Mouse (Mus musculus) kidney, adult 2 months (tissue): Measurements from ENCODE around the gene Prdm2. TPM values are rescaled to one million over a fixed set of nuclear protein-coding genes. Genes with fewer than 3 reads are reported as not detected.

Experiments used
- DNase-seq: peaks from one replicate; pipeline ENCODE4 v3.0.0; 2021
- H3K27ac ChIP-seq: fragments of 200-500 bp; 2 replicates; pipeline ENCODE4 v1.5.1; 2012; ENCODE audit warnings: low read depth, low read length, control low read depth, inconsistent platforms; ENCODE audit not compliant: insufficient read depth
- H3K27me3 ChIP-seq: fragments of 200-500 bp; replicated peaks from 2 replicates; pipeline ENCODE4 v1.6.1; 2012; ENCODE audit warnings: mild to moderate bottlenecking, moderate library complexity, low read length, inconsistent platforms; ENCODE audit not compliant: control insufficient read depth, insufficient read depth
- H3K36me3 ChIP-seq: fragments of 200-500 bp; 2 replicates; pipeline ENCODE4 v1.6.1; 2012; ENCODE audit warnings: mild to moderate bottlenecking, moderate library complexity, low read length, inconsistent platforms; ENCODE audit not compliant: control insufficient read depth, insufficient read depth
- H3K4me1 ChIP-seq: fragments of 200-500 bp; 2 replicates; pipeline ENCODE4 v1.6.1; 2011; ENCODE audit warnings: low read length; ENCODE audit not compliant: control insufficient read depth, insufficient read depth
- H3K4me3 ChIP-seq: fragments of 200-500 bp; 2 replicates; pipeline ENCODE4 v1.5.1; 2011; ENCODE audit warnings: mild to moderate bottlenecking, low read depth, low read length, control low read depth; ENCODE audit not compliant: insufficient read depth
- CTCF ChIP-seq: fragments of 200-500 bp; conservative IDR thresholded peaks from 2 replicates; pipeline ENCODE4 v1.5.1; 2011; ENCODE audit warnings: low read depth, mild to moderate bottlenecking, control low read depth, low read length, moderate library complexity, mixed read lengths; ENCODE audit not compliant: insufficient read depth, insufficient read length
- POLR2A ChIP-seq: fragments of 200-500 bp; IDR thresholded peaks from one replicate; pipeline ENCODE4 v1.6.1; 2011; ENCODE audit warnings: low read depth, low read length, control low read depth
- WGBS: fragments of 180-500 bp; shearing (Covaris S2); methylation state at CpG from one replicate; pipeline ENCODE4 v1.1.7; 2018; 5-methylcytosine and 5-hydroxymethylcytosine counted together
- polyA plus RNA-seq: library from polyadenylated mRNA; depleted of rRNA; stranded (reverse); fragments of >200 nt; gene quantifications from 2 replicates; pipeline ENCODE4 v1.2.3, GENCODE M21; 2012

The Prdm2 gene
- polyA plus RNA-seq, 1 experiment, result 13.9 TPM

DNA sequence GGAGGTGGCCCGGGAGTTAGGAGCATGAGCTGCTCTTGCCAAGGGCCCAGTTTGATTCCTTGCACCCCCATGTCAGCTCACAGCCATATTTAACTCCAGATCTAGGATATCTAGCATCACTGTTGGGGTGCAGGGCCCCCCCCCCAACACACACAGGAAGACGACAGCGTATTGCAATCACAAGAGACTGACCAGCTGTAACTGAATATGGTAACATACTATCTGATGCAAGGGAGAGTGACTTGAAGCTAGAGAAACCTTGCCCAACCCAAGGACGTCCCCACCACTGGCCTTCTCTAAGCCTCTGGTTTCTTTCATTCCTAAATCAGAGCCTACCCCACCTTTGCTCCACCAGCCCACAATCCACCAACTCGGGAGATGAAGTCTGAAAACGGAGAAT is 105.8 kb downstream of the Prdm2 start:
- Histone ChIP-seq H3K27me3 (no peaks in the 10 kb centered on the region), H3K36me3 (no peaks in the 10 kb centered on the region), H3K4me3 (no peak overlapping the region), H3K27ac (no peak overlapping the region), H3K4me1 (0 out of 2 replicates have a peak, but pooled peaks cover 2% of the 10 kb centered on the region)
- TF ChIP-seq POLR2A (no peak), CTCF (no peak)
- 81% methylated on average over 6 of the region's 6 CpGs for WGBS
- no peak for DNase-seq

DNA sequence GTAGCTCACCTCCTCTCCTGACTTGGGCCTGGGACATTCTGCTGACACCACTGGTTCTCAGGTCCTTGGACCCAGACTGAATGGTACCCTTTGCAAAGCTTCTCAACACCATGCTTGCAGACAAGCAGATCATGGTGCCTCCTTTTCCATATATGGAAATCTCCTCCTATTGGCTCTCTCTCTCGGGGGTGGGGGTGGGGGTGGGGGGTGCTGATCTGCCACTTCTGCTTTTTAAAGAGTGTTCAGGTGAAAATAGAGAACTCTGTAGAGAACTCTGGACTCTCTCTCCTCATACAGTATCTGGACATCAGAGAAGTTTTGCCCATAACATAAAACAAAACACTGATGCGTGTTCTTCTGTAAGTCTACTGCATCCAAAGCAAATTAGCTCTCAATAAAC is 106.2 kb downstream of the Prdm2 start:
- Histone ChIP-seq H3K4me1 (0 out of 2 replicates have a peak, but pooled peaks cover 2% of the 10 kb centered on the region), H3K4me3 (no peak overlapping the region), H3K36me3 (no peaks in the 10 kb centered on the region), H3K27ac (no peak overlapping the region), H3K27me3 (no peaks in the 10 kb centered on the region)
- DNase-seq, result no peak
- TF ChIP-seq CTCF (no peak), POLR2A (no peak)
- WGBS, result 79% methylated on average over 2 of the region's 2 CpGs

DNA sequence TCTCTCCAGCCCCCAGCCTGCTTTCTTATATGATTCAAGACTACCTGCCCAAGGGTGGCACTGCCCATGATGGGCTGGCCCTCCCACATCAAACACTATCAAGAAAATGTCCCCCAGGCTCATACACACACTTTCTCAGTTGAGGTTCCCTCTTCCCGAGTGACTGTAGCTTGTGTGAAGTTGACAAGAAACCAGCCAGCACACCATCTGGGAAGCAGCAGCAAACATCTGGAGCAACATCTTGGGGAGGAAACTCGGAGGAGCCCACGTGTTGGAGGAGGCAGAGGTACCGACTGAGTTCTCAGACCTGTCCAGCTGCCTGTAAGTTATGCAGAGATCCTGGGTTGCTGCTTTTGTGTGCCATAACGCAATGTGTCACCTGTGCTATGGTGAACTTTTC is 108.1 kb downstream of the Prdm2 start:
- no peak for TF ChIP-seq POLR2A
- no peak for TF ChIP-seq CTCF
- Histone ChIP-seq H3K27ac (no peak overlapping the region), H3K27me3 (no peaks in the 10 kb centered on the region), H3K4me3 (no peak overlapping the region), H3K36me3 (no peaks in the 10 kb centered on the region), H3K4me1 (0 out of 2 replicates have a peak, but pooled peaks cover 2% of the 10 kb centered on the region)
- no peak for DNase-seq
- 72% methylated on average over 5 of the region's 5 CpGs for WGBS

GRCm38 (mm10) chr4:143103811-143104210 is 109.0 kb downstream of the Prdm2 start:
- DNase-seq, result no peak
- Histone ChIP-seq H3K27me3 (no peaks in the 10 kb centered on the region), H3K4me1 (0 out of 2 replicates have a peak, but pooled peaks cover 2% of the 10 kb centered on the region), H3K4me3 (no peak overlapping the region), H3K36me3 (no peaks in the 10 kb centered on the region), H3K27ac (no peak overlapping the region)
- no peak for TF ChIP-seq CTCF
- no peak for TF ChIP-seq POLR2A
- 36% methylated on average over 2 of the region's 2 CpGs for WGBS

DNA sequence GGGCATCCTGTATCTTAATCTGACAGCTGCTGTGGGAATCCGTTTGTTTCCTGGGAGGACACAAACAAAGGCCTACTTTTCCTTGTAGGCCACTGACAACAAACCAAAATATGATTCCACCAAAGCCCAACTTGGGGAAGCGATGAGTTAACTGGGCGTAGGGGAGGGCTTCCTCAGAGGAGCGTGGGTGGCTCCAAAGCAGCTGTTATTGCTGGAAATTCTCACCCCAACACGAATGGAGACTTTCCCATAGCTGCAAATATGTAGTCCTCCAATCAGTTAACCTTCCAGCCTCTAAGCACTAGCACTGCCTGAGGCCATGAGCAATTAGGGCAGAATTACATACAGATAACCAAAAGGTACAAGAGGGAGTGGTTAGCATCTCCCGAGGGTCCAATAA is 112.6 kb downstream of the Prdm2 start:
- Histone ChIP-seq H3K4me3 (no peak overlapping the region), H3K4me1 (no peaks in the 10 kb centered on the region), H3K27ac (no peak overlapping the region), H3K36me3 (no peaks in the 10 kb centered on the region), H3K27me3 (no peaks in the 10 kb centered on the region)
- 60% methylated on average over 6 of the region's 6 CpGs for WGBS
- DNase-seq, result no peak
- no peak for TF ChIP-seq POLR2A
- no peak for TF ChIP-seq CTCF

DNA sequence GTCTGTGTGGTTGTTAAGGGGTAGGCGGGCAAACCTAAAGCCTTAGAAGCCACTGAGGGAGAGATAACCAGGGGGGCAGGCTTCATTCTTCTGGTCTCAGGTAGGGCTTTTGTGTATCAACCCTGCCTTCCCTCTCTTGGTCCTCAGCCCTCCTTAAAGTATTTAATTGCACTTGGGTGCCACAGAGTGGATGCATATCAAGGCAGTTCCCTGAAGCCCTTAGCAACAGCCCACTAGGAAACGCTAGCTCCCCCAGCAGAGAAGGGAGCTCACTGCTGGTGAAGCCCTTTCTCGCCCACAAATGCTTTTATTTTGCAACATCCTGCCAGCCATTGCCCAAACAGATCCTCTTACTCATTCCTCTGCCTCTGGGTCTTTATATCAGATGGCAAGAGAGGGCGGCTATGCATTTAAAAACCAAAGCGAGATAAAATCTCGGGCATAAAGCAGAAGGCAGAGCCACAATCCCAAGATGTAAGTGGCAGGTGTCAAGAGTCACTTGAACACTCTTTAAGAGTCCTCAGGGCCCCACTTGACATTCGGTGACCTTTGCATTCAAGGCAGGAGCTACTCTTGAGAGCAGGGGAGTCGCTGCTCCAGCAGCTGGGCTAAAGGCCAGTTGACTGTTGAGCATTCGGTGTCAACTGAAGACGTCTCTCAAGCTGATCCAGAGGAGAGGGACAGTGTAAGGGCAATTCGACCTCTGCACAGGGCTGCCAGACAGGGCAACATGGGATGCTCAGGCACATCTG is 113.3 kb downstream of the Prdm2 start:
- DNase-seq, result no peak
- 56% methylated on average over 11 of the region's 11 CpGs for whole genome bisulfite sequencing

DNA sequence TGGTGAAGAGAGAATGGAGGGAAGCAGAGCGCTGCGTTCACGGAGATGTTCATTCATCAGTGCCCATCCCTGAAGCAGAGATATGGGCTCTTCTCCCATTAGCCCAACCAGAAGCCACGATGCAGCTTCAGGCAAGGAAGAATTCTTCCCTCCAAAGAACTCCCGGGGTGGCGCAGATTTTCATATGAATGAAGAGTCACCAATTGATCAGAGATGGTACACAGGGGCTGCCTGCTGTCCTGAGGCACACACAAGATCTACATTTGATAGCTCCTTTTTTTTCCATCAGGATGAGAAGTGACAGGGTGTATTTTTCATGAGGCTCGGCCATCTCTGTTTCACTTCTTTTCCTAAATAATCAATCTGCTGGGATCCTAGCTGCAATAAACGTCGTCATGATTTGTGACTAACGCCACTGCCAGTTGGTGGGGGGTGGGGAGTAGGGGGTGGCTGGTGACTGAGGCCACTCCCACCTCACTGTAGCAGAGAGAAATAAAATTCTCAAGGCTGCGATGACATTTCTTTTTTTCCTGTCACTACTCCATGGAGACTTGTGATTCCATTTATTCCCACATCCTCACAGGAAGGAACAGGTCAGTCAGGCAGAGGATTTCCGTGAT is 120.6 kb downstream of the Prdm2 start:
- H3K4me3 ChIP-seq, result no peak overlapping the region
- no peak overlapping the region for H3K27ac ChIP-seq
- no peaks in the 10 kb centered on the region for H3K4me1 ChIP-seq
- no peak for DNase-seq
- TF ChIP-seq CTCF (no peak), POLR2A (no peak)
- H3K27me3 ChIP-seq, result no peaks in the 10 kb centered on the region
- WGBS, result 26% methylated on average over 12 of the region's 12 CpGs
- no peaks in the 10 kb centered on the region for H3K36me3 ChIP-seq

More for the DNA sequence above, 113.3 kb downstream of the Prdm2 start:
- H3K36me3 ChIP-seq, result no peaks in the 10 kb centered on the region
- TF ChIP-seq POLR2A, result no peak
- TF ChIP-seq CTCF, result no peak
- no peaks in the 10 kb centered on the region for H3K27me3 ChIP-seq
- H3K4me1 ChIP-seq, result no peaks in the 10 kb centered on the region
- H3K27ac ChIP-seq, result no peak overlapping the region
- H3K4me3 ChIP-seq, result no peak overlapping the region
